Mouse (Mus musculus) left cerebral cortex, adult 2 months (tissue): ENCODE results near the gene Ankrd13b. TPM values are rescaled to one million over a fixed set of nuclear protein-coding genes. Genes with fewer than 3 reads are reported as not detected.
"Not testable (repeated sequence)": the region's sequence is repeated elsewhere in the genome, so short reads cannot be mapped to it uniquely, and the experiment has no call there.

ENCODE experiments used
- DNase-seq, 2 experiments: peaks; one replicate each; pipeline ENCODE4 v3.0.0; 2021 to 2022; ENCODE audit warnings: low spot score in 2 of 2, mixed read lengths in 1 of 2; ENCODE audit errors: extremely low spot score in 1 of 2
- H3K27ac ChIP-seq: fragments of 200-600 bp; 2 replicates; pipeline ENCODE4 v1.8.1; 2022
- H3K4me3 ChIP-seq: fragments of 200-600 bp; 2 replicates; pipeline ENCODE4 v1.8.1; 2022
- CTCF ChIP-seq: fragments of 200-600 bp; IDR thresholded peaks from 2 replicates; pipeline ENCODE4 v1.8.1; 2022; ENCODE audit warnings: antibody characterized with exemption, mild to moderate bottlenecking, moderate library complexity
- intact Hi-C: fragments of 180-260 bp; cut with DNase I; formaldehyde crosslinking; loops from one replicate; pipeline ENCODE4 v1.15.1; 2025
- long read RNA-seq, 2 experiments: library from polyadenylated mRNA; stranded (forward); transcript quantifications; one replicate each; pipeline ENCODE4 v2.0.0; 2021; ENCODE audit warnings: borderline mapping rate in 2 of 2
- total RNA-seq, 2 experiments: library from RNA; stranded (reverse); gene quantifications; 2 replicates each; pipeline ENCODE4 v1.2.3; 2021

Gene Ankrd13b
- 10 to 100 TPM; 89.7 to 91.7 TPM for total RNA-seq
- long read RNA-seq, experiment 1, transcript Ankrd13b-201 (15 exons, 3,105 nt) = major isoform, 20 of 77 reads
- long read RNA-seq, experiment 1, partial matches to known transcripts = 27 of 77 reads
- long read RNA-seq, experiment 1, other reads (novel, unspliced or antisense) = 30 of 77 reads
- long read RNA-seq, experiment 2, transcript Ankrd13b-201 (15 exons, 3,105 nt) = major isoform, 8 of 87 reads
- long read RNA-seq, experiment 2, partial matches to known transcripts = 27 of 87 reads
- long read RNA-seq, experiment 2, other reads (novel, unspliced or antisense) = 51 of 87 reads

DNA sequence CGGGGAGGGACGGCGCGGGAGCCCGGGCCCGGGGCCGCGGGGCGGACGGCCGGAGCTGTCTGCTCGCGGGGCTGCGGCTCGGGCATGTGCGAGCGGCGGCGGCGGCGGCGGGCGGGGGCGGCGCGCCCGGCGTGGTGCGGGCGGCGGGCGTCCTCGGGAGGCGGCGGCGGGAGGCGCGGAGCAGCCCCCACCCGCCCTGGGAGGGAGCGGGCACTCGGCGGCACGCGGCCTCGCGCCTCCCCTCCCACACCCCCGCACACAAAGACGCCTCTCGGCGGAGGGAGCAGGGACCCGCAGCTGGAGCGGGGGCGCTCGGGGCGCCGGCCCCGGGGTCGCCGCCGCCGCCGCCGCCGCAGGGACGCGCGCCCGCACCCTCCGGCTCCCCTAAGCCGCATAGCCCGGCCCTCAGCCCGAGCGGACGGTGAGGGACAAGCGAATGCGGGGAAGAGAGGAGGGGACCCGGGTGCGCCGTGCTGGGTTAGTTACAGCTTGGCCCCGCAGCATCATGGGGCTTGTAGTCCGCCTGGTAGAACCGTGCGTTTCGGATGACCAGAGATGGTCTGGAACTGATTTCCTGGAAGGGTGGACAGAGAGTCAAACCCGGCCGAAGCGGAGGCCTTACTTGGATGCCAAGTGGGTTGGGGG, at the start of gene Ankrd13b:
TSS of gene Ankrd13b (minus strand) at position 88 of the 645 bp plus-strand sequence.
- H3K27ac ChIP-seq = peak within 1 kb of the TSS; percentile 98
- intact Hi-C loops = loop anchor here (2.0 to 10.0 kb wide), 3 partner anchors 118 to 495 kb away; partner anchors contain the start of genes Phf12 and Taok1
- TF ChIP-seq CTCF = no peak
- DNase-seq = peak; percentile 75 to 77
- H3K4me3 ChIP-seq = peak within 1 kb of the TSS; percentile 80

DNA sequence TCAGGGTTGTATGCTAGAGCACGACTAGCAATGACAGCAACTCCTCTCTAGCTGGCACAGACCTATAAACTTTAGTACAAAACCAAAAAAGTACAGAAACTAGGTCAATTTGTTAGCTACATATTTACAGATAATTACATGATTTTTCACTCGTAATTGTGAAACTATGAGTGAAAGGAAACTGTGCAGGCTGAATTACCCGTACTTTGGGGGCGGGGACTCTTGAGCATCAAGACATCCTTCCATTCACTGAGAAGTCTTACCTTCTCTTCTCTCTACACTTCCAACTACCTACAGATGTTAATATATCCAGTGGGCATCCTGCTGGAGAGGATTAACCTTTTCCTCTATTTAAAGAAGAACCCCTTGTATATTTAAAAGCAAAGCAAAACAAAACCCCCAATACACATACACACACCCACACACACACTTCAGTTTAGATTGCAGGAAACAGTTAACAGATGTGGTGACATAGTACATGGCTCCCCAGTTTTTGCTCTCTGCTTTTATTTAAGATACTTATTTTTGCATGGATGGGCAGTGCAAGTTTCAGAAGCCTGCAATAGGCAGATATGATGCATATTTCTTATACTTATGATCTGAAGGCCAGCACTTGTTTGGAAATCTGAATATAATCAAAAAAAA, 42.8 kb upstream of the Ankrd13b start:
- H3K27ac ChIP-seq = no peak overlapping the region
- DNase-seq = no peak
- intact Hi-C loops = no loop called here
- TF ChIP-seq CTCF = no peak
- no peak overlapping the region for H3K4me3 ChIP-seq

DNA sequence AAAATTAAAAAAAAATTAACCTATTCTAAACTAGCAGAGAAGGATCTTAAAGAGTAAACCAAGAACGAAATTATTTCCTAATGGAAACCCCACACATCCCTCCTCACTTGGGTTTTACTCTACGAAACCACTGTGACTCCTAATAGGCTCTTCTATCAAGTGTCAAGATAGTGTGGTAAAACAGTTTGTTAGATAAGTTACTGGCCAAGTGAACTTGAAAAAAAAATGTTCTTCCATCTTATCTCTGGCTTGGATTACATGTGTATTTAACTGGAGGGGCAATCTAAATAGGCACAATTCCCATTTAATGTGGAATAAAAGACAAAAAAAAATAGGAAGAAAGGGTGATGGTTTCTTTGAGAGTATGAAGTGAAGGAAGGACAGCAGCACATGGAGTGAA, 41.4 kb upstream of the Ankrd13b start:
- Histone ChIP-seq H3K27ac (no peak overlapping the region), H3K4me3 (no peak overlapping the region)
- intact Hi-C loops = no loop called here
- TF ChIP-seq CTCF = no peak
- no peak for DNase-seq

DNA sequence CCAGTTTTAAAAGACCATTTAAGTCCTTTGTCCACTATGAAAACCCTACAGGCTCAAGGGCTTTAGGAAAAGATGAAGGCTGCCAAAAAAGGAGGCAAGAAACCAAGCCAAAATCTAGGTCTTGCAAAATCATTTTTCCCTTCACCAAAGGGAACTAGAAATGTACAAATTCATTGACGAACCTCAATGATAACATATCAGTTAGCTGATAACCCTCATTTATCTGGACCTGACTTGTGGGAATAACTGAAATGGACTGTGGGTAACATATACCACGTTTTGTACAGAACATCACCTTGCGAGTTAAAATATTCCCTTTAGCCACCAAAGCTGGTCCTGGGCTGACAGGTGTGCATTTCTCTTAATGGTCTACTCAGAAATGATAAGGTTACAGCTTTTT, 40.2 kb upstream of the Ankrd13b start:
- no peak for TF ChIP-seq CTCF
- Histone ChIP-seq H3K4me3 (no peak overlapping the region), H3K27ac (no peak overlapping the region)
- intact Hi-C loops = no loop called here
- no peak for DNase-seq

DNA sequence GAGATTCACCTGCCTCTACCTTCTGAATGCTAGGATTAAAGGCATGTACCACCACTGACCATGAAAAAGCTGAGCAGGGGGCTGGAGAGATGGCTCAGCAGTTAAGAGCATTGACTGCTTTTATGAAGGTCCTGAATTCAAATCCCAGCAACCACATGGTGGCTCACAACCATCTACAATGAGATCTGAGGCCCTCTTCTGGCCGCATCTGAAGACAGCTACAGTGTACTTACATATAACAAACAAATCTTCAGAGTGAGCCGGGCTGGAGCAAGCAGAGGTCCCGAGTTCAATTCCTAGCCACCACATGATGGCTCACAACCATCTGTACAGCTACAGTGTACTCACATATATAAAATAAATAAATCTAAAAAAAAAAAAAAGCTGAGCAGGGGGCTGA, 38.9 kb upstream of the Ankrd13b start:
- H3K4me3 ChIP-seq, H3K27ac ChIP-seq, DNase-seq, intact Hi-C loops: not testable (repeated sequence)

DNA sequence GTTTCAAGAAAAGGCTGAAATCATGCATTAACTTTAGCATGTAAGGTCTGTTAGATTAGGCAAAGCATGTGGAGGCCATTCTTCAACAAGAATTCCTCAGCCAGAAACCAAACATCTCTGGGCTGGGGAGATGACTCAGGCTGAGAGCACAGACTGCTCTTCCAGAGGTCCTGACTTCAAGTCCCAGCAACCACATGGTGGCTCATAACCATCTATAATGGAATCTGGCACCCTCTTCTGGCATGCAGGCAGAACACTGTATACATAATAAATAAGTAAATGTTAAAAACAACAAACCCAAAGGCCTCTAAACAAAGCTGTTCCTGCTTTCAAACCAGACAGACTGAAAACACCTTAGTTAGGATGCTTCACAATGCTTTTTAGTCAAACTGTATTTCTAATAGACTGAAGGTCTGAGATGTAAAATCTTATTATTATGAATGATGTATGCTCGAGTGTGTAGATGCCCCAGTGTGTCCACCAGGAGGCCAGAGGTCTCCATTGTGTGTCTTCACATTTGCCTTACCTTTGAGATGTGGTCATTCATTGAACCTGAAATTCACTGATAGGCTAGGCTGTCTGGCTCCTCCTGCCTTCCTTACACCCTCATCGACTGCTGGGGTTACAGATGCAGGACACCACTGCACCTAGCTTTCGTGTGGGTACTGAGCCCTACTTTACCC, 36.5 kb upstream of the Ankrd13b start:
- no peak overlapping the region for H3K27ac ChIP-seq
- peak; percentile 6 for TF ChIP-seq CTCF
- no peak for DNase-seq
- H3K4me3 ChIP-seq = no peak overlapping the region
- intact Hi-C loops = no loop called here

DNA sequence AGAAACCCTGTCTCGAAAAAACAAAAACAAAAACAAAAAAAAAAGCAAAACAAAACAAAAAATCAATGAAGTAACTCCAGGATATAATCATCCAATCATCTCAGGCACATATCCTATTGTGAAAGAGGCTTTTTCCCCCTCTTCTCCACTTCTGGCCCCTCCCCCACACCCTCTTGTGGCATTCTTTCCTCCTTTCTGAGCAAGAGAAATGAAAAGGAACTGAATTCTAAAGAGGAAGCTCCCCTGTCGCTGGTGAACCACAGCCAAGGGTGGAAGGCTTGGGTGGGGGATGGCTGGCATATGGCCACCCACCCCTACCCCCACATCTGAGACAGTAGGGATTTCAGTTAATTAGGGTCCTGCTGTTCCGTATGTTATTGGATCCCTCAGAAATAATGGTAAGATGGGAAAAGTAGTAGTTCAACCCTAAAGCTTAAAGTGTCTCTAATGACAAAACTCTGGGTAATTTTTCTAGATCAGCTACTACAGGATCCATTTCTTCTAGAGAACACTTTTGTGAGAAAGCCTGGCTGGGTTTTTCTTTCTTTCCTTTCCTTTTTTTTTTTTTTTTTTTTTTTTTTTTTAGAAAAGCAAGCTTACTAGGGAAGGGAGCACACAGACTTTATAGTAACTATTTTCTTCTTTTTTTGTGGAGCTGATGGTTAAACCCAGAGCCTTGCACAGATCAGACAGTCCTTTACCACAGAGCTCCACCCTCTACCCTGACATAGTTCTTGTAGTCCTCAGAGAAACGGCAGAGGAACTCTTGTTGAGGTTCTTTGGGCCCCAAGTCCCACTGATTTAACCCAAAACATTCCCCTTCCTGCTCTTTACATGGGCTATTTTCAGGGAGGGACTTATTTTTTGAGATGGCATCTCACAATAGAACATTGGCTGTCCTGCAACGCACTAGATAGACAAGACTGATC, 31.4 kb upstream of the Ankrd13b start:
- DNase-seq = no peak
- H3K4me3 ChIP-seq = no peak overlapping the region
- H3K27ac ChIP-seq = no peak overlapping the region
- no peak for TF ChIP-seq CTCF
- intact Hi-C loops = no loop called here

DNA sequence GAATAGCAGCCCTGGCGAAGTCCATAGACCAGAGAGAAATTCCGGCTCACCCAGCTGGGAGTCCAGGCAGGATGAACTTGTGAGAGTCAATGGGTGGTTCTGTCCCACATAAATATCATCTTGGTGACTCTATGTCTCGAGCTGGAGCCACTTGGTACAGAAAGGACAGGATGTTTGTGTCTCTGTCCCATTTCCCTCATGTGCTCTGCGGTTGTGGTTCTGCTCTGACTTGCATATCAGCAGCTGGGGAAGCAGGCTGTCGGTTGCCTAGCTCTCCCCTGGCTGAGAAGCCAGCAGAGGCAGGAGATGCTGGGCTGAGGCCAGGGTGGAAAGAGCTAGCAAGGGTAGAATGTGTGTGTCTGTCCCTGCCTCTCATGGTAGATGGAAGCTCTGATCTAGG, 29.6 kb upstream of the Ankrd13b start, which contains the start of gene Gm10392:
TSS of gene Gm10392 (minus strand) at position 156 of the 400 bp plus-strand sequence.
- Histone ChIP-seq H3K27ac (peak within 1 kb of the TSS; percentile 36; the same call in 1 of the 2 replicates), H3K4me3 (no peak within 1 kb of the TSS)
- DNase-seq = no peak
- intact Hi-C loops = no loop called here
- no peak for TF ChIP-seq CTCF

DNA sequence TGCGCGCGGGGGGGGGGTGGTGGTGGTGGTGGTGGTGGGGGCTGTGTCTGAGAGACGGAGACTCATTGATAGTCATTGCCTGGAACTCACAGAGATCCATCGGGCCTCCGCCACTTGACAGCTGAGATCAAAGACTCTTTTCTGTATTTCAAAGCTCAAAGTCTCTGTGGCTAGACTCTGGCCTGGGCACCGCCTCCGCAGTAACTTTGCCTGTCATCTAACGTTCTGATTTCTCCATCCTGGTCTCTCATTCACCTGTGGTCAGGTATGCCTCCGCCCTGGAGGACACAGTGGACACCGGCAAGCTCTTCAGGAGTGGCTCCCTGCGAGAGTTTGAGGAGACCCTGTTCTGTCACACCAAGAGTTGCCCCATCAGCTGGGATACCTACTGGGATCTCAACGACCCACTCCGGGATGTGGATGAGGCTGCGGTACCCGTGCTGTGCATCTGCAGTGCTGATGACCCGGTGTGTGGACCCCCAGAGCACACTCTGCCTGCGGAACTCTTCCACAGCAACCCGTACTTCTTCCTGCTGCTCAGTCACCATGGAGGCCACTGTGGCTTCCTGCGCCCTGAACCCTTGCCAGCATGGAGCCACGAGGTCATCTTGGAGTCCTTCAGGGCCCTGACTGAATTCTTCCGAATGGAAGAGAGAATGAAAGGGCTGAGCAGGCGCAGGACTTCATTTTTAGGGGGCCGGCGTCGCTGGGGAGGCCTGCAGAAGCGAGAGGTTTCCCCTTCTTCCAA, 28.7 kb upstream of the Ankrd13b start:
- TF ChIP-seq CTCF = no peak
- intact Hi-C loops = no loop called here
- no peak overlapping the region for H3K4me3 ChIP-seq
- no peak for DNase-seq
- H3K27ac ChIP-seq = peak overlapping the region; percentile 36; the same call in 1 of the 2 replicates

DNA sequence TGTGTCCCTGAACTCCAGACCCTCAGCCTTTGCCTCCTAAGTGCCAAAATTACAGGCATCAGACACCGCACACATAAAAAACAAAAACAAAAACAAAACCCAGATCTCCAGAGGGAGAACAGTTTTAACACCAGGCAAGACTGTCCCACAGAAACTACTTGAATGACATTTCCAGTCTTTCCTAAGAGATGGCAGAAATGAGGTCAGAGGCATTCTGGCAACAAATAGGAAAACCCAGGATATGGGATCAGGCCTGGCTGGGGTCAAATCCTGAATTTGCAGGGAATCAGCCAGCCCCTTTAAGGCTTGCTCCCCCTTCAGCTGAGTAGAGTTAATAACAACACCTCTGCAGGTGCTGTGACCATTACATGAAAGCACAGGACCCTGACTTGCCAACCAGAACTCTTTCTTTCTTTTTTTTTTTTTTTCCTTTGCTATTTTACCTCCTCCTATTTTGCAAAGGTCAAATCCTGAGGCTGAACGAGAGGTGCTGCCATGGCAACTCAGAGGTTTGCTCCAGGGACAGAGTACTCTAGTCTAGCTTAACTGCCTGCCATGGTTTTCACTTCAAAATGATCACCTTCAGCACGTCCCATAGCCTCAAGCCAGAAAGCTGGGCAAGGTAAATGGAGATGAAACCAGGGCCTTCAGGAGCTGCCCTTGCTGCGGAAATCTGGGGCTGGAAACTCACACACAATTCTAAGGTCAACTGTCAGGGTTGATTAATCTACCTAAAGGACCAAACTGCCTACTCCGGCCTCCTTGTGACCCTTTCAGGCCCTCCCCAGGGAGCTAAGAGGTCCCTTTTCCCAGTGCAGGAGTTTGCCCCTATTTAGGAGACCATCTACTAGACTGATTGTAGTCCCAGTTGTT, 27.3 kb upstream of the Ankrd13b start:
- Histone ChIP-seq H3K27ac (no peak overlapping the region), H3K4me3 (no peak overlapping the region)
- intact Hi-C loops = no loop called here
- TF ChIP-seq CTCF = no peak
- no peak for DNase-seq
